Mouse (Mus musculus): ENCODE data around the gene Kmt5a. TPM values are rescaled to one million over a fixed set of nuclear protein-coding genes. Genes with fewer than 3 reads are reported as not detected.

Kmt5a gene
- total RNA-seq, 1 experiment: 62.6 TPM

GRCm38 (mm10) chr5:124485654-124486053, 45.9 kb downstream of the Kmt5a start:
- no peak for DNase-seq (ENCODE audit: low read depth, low spot score)
- in situ Hi-C loops (cut with MboI; ENCODE audit: low sequenced_read_pairs in 2 of 2, unreplicated experiment in 2 of 2): no loop called here
- Histone ChIP-seq H3K4me3 (ENCODE audit: insufficient read depth in 1 of 2, low read depth in 1 of 2, low read length in 2 of 2, poor library complexity in 1 of 2, severe bottlenecking in 1 of 2) (no peak overlapping the region), H3K9me3 (ENCODE audit: control insufficient read depth, insufficient read depth, low read depth, low read length) (no peaks in the 10 kb centered on the region), H3K27ac (ENCODE audit: insufficient read depth, low read depth, low read length, poor library complexity, severe bottlenecking) (no peak overlapping the region), H3K4me1 (ENCODE audit: control insufficient read depth in 2 of 2, insufficient read depth in 2 of 2, low read length in 2 of 2, poor library complexity in 1 of 2) (peaks cover 0 to 3% of the 10 kb centered on the region in 2 experiments; a peak in 1 of 4 replicates), H3K9ac (ENCODE audit: insufficient read depth, low read depth, low read length, poor library complexity, severe bottlenecking) (no peak overlapping the region), H3K36me3 (ENCODE audit: control insufficient read depth, insufficient read depth, low read length, poor library complexity, severe bottlenecking) (no peaks in the 10 kb centered on the region)
- no peak for TF ChIP-seq ZNF384 (IDR thresholded peaks at IDR 0.05; ENCODE audit: low read depth, low read length)
- no peak for TF ChIP-seq CHD2 (IDR thresholded peaks at IDR 0.05; ENCODE audit: low read depth, low read length)
- TF ChIP-seq MAFK (IDR thresholded peaks at IDR 0.05; ENCODE audit: insufficient read depth, low read depth, low read length): no peak

GRCm38 (mm10) chr5:124488885-124489284, 49.2 kb downstream of the Kmt5a start:
- no peaks in the 10 kb centered on the region; a peak in 1 of 4 replicates for H3K4me1 ChIP-seq (ENCODE audit: control insufficient read depth in 2 of 2, insufficient read depth in 2 of 2, low read length in 2 of 2, poor library complexity in 1 of 2)
- TF ChIP-seq MAFK (IDR thresholded peaks at IDR 0.05; ENCODE audit: insufficient read depth, low read depth, low read length): no peak
- no peak for TF ChIP-seq CHD2 (IDR thresholded peaks at IDR 0.05; ENCODE audit: low read depth, low read length)
- no peak for TF ChIP-seq ZC3H11A (IDR thresholded peaks at IDR 0.05; ENCODE audit: borderline replicate concordance, low read depth, low read length)
- no peak for TF ChIP-seq HCFC1 (IDR thresholded peaks at IDR 0.05; ENCODE audit: borderline replicate concordance, insufficient read depth, low read length)
- no peak for TF ChIP-seq ZNF384 (IDR thresholded peaks at IDR 0.05; ENCODE audit: low read depth, low read length)
- H3K9ac ChIP-seq (ENCODE audit: insufficient read depth, low read depth, low read length, poor library complexity, severe bottlenecking): no peak overlapping the region
- in situ Hi-C loops (cut with MboI; ENCODE audit: low sequenced_read_pairs in 2 of 2, unreplicated experiment in 2 of 2): no loop called here
- H3K9me3 ChIP-seq (ENCODE audit: control insufficient read depth, insufficient read depth, low read depth, low read length): no peaks in the 10 kb centered on the region
- DNase-seq (ENCODE audit: low read depth, low spot score): no peak
- H3K36me3 ChIP-seq (ENCODE audit: control insufficient read depth, insufficient read depth, low read length, poor library complexity, severe bottlenecking): peaks cover 8% of the 10 kb centered on the region
- H3K4me3 ChIP-seq (ENCODE audit: insufficient read depth in 1 of 2, low read depth in 1 of 2, low read length in 2 of 2, poor library complexity in 1 of 2, severe bottlenecking in 1 of 2): no peak overlapping the region
- H3K27ac ChIP-seq (ENCODE audit: insufficient read depth, low read depth, low read length, poor library complexity, severe bottlenecking): no peak overlapping the region

- in situ Hi-C loops (cut with MboI; ENCODE audit: low sequenced_read_pairs in 2 of 2, unreplicated experiment in 2 of 2): no loop called here
- Histone ChIP-seq H3K4me3 (ENCODE audit: insufficient read depth in 1 of 2, low read depth in 1 of 2, low read length in 2 of 2, poor library complexity in 1 of 2, severe bottlenecking in 1 of 2) (no peak overlapping the region), H3K36me3 (ENCODE audit: control insufficient read depth, insufficient read depth, low read length, poor library complexity, severe bottlenecking) (peaks cover 10% of the 10 kb centered on the region), H3K9ac (ENCODE audit: insufficient read depth, low read depth, low read length, poor library complexity, severe bottlenecking) (no peak overlapping the region), H3K4me1 (ENCODE audit: control insufficient read depth in 2 of 2, insufficient read depth in 2 of 2, low read length in 2 of 2, poor library complexity in 1 of 2) (no peaks in the 10 kb centered on the region; a peak in 1 of 4 replicates), H3K27ac (ENCODE audit: insufficient read depth, low read depth, low read length, poor library complexity, severe bottlenecking) (no peak overlapping the region), H3K9me3 (ENCODE audit: control insufficient read depth, insufficient read depth, low read depth, low read length) (no peaks in the 10 kb centered on the region)
- no peak for DNase-seq (ENCODE audit: low read depth, low spot score)
- TF ChIP-seq ZC3H11A (IDR thresholded peaks at IDR 0.05; ENCODE audit: borderline replicate concordance, low read depth, low read length): no peak
- no peak for TF ChIP-seq MAFK (IDR thresholded peaks at IDR 0.05; ENCODE audit: insufficient read depth, low read depth, low read length)
- TF ChIP-seq CHD2 (IDR thresholded peaks at IDR 0.05; ENCODE audit: low read depth, low read length): no peak
- no peak for TF ChIP-seq ZNF384 (IDR thresholded peaks at IDR 0.05; ENCODE audit: low read depth, low read length)
- no peak for TF ChIP-seq HCFC1 (IDR thresholded peaks at IDR 0.05; ENCODE audit: borderline replicate concordance, insufficient read depth, low read length)
These were observed 52.0 kb downstream of the Kmt5a start for GRCm38 (mm10) chr5:124491732-124492131.

GRCm38 (mm10) chr5:124492618-124493017, 52.9 kb downstream of the Kmt5a start:
- no peak overlapping the region for H3K27ac ChIP-seq (ENCODE audit: insufficient read depth, low read depth, low read length, poor library complexity, severe bottlenecking)
- DNase-seq (ENCODE audit: low read depth, low spot score): no peak
- no peaks in the 10 kb centered on the region; a peak in 1 of 4 replicates for H3K4me1 ChIP-seq (ENCODE audit: control insufficient read depth in 2 of 2, insufficient read depth in 2 of 2, low read length in 2 of 2, poor library complexity in 1 of 2)
- H3K36me3 ChIP-seq (ENCODE audit: control insufficient read depth, insufficient read depth, low read length, poor library complexity, severe bottlenecking): peaks cover 10% of the 10 kb centered on the region
- TF ChIP-seq MAFK (IDR thresholded peaks at IDR 0.05; ENCODE audit: insufficient read depth, low read depth, low read length): no peak
- TF ChIP-seq ZNF384 (IDR thresholded peaks at IDR 0.05; ENCODE audit: low read depth, low read length): no peak
- no peak for TF ChIP-seq ZC3H11A (IDR thresholded peaks at IDR 0.05; ENCODE audit: borderline replicate concordance, low read depth, low read length)
- no peak for TF ChIP-seq HCFC1 (IDR thresholded peaks at IDR 0.05; ENCODE audit: borderline replicate concordance, insufficient read depth, low read length)
- TF ChIP-seq CHD2 (IDR thresholded peaks at IDR 0.05; ENCODE audit: low read depth, low read length): no peak
- in situ Hi-C loops (cut with MboI; ENCODE audit: low sequenced_read_pairs in 2 of 2, unreplicated experiment in 2 of 2): no loop called here
- no peak overlapping the region for H3K9ac ChIP-seq (ENCODE audit: insufficient read depth, low read depth, low read length, poor library complexity, severe bottlenecking)
- no peaks in the 10 kb centered on the region for H3K9me3 ChIP-seq (ENCODE audit: control insufficient read depth, insufficient read depth, low read depth, low read length)
- H3K4me3 ChIP-seq (ENCODE audit: insufficient read depth in 1 of 2, low read depth in 1 of 2, low read length in 2 of 2, poor library complexity in 1 of 2, severe bottlenecking in 1 of 2): no peak overlapping the region

GRCm38 (mm10) chr5:124493455-124493854, 53.7 kb downstream of the Kmt5a start:
- H3K4me1 ChIP-seq (ENCODE audit: control insufficient read depth in 2 of 2, insufficient read depth in 2 of 2, low read length in 2 of 2, poor library complexity in 1 of 2): no peaks in the 10 kb centered on the region; a peak in 1 of 4 replicates
- H3K9ac ChIP-seq (ENCODE audit: insufficient read depth, low read depth, low read length, poor library complexity, severe bottlenecking): no peak overlapping the region
- in situ Hi-C loops (cut with MboI; ENCODE audit: low sequenced_read_pairs in 2 of 2, unreplicated experiment in 2 of 2): no loop called here
- peaks cover 10% of the 10 kb centered on the region for H3K36me3 ChIP-seq (ENCODE audit: control insufficient read depth, insufficient read depth, low read length, poor library complexity, severe bottlenecking)
- TF ChIP-seq HCFC1 (IDR thresholded peaks at IDR 0.05; ENCODE audit: borderline replicate concordance, insufficient read depth, low read length): no peak
- no peak for TF ChIP-seq MAFK (IDR thresholded peaks at IDR 0.05; ENCODE audit: insufficient read depth, low read depth, low read length)
- no peak for TF ChIP-seq CHD2 (IDR thresholded peaks at IDR 0.05; ENCODE audit: low read depth, low read length)
- no peak for TF ChIP-seq ZNF384 (IDR thresholded peaks at IDR 0.05; ENCODE audit: low read depth, low read length)
- no peak overlapping the region; the same call in 1 of the 2 replicates for H3K27ac ChIP-seq (ENCODE audit: insufficient read depth, low read depth, low read length, poor library complexity, severe bottlenecking)
- H3K4me3 ChIP-seq (ENCODE audit: insufficient read depth in 1 of 2, low read depth in 1 of 2, low read length in 2 of 2, poor library complexity in 1 of 2, severe bottlenecking in 1 of 2): no peak overlapping the region
- DNase-seq (ENCODE audit: low read depth, low spot score): no peak
- no peaks in the 10 kb centered on the region for H3K9me3 ChIP-seq (ENCODE audit: control insufficient read depth, insufficient read depth, low read depth, low read length)
